Mouse (Mus musculus) E14TG2a.4 (cell line): Measurements from ENCODE around the gene Ppox.

Experiments
- CTCF ChIP-seq: conservative IDR thresholded peaks from 2 replicates; pipeline ENCODE4 v1.5.1; 2014; ENCODE audit warnings: low read length
- NANOG ChIP-seq: IDR thresholded peaks from 2 replicates; pipeline ENCODE4 v1.6.1; 2014; ENCODE audit warnings: borderline replicate concordance, low read length, mixed read lengths
- POU5F1 ChIP-seq: IDR thresholded peaks from 2 replicates; pipeline ENCODE4 v1.6.1; 2014; ENCODE audit warnings: low read length, borderline replicate concordance

DNA sequence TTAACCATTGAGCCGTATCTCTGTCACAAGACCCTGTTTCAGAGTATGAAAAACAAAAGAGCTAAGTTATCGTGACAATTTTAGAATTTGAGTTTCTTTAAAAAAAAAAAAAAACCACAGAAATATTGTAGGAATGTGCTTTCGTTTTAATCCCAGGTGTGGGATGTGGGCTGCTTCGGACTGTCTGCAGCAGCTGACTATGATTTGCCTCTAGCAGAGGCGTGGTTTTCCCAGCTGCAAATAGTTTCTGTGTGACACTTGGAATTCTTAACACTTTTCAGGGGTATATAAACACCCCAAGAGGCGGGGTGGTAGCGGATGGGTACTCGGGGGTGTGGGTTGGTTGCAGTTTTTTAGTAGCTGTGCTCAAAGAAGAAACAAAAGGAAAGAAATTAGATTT lies 35.6 kb downstream of the Ppox start:
- TF ChIP-seq CTCF (no peak), POU5F1 (no peak), NANOG (no peak)
